Mouse (Mus musculus) kidney, postnatal 36 days (tissue): ENCODE measurements around the gene Gm49388.
"Not testable (repeated sequence)": the region's sequence is repeated elsewhere in the genome, so short reads cannot be mapped to it uniquely, and the experiment has no call there.

Experiments
- DNase-seq, 2 experiments: peaks; one replicate each; pipeline ENCODE4 v3.0.0; 2021 to 2022; ENCODE audit warnings: mixed read lengths in 2 of 2

The Gm49388 gene

DNA sequence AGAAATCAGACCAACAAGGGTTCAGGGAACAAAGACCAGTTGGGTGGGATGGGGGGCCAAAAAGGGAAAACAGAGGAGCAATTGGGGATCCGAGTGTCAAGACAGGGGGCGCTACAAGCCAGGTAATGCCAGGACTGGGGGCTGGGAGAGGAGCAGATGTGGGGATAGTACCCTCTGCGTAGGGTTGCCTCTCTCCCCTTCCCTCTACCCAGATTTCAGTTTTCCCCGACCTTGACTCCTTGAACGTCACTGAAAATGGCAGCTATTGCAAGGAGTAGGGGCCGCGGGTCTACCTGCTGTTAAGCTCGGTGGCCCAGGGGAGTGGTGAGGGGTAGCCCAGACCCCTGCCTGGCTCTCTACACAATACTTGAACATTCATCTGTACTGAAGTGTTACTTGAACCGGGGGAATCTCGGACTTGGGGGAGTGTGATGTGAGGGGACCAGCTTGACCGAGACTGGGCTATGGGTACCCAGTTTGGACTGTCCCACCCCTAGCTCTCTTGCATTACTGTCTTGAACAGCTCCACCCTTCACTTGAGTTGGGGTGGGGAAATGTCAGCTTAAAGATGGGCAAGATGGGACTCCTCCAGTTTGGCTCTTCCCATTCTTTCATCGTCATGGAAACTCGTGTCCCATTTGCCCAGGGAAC lies 16.9 kb upstream of the Gm49388 start:
- DNase-seq, result peak in 1 of 2 experiments; percentile 47

DNA sequence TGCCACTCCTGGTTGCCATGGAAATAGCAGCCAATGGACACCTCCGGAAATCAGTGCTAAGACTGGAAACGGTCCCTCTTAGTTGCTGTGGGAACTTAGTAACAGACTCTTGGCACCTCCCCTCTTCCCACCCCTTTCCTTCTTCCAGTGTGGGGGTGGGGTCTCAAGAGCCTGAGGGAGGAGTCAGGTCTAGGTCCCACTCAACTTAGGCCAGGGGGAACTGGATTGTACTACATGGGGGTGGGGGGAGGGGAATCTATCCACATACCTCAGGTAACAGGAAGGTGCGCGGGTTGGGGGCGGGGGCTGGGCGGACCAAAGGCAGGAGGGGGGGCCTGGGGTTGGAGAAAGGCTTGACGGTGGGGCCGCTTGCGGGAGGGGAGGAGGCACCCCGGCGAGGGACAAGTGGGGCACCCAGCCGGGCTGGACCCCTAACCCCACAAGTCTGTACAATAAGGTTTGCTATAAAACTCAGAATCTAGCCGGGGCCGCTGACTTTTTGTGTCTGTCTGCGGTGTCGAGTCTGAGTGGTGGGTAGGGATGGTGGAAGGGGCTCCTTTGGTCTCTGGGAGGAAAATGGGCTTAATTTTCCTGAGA lies 16.3 kb upstream of the Gm49388 start:
- DNase-seq, result peak; percentile 96 to 99

DNA sequence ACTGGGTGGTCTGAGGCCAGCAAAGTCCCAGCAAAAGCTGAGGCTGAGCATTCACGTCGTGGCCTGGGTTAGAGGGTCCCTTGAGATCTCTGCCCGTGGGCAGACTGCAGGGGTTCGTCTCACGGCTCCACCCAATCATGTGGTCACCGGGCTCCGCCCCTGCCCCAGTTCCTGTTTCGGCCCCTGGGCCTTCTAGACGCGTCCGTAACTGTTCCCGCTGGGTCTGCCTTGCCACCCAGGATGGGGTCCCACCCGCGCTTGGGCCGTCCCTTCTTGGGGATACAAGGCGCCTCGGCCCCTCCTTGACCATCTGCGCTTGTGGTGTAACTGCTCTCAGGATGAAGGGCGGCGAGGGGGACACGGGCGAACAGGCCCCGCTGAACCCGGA lies 15.8 kb upstream of the Gm49388 start, which contains the start of gene Orai3:
Gene Orai3, plus strand, starts transcription at position 165 of the 388 bp plus-strand sequence.
- DNase-seq, result peak; percentile 92 to 95

DNA sequence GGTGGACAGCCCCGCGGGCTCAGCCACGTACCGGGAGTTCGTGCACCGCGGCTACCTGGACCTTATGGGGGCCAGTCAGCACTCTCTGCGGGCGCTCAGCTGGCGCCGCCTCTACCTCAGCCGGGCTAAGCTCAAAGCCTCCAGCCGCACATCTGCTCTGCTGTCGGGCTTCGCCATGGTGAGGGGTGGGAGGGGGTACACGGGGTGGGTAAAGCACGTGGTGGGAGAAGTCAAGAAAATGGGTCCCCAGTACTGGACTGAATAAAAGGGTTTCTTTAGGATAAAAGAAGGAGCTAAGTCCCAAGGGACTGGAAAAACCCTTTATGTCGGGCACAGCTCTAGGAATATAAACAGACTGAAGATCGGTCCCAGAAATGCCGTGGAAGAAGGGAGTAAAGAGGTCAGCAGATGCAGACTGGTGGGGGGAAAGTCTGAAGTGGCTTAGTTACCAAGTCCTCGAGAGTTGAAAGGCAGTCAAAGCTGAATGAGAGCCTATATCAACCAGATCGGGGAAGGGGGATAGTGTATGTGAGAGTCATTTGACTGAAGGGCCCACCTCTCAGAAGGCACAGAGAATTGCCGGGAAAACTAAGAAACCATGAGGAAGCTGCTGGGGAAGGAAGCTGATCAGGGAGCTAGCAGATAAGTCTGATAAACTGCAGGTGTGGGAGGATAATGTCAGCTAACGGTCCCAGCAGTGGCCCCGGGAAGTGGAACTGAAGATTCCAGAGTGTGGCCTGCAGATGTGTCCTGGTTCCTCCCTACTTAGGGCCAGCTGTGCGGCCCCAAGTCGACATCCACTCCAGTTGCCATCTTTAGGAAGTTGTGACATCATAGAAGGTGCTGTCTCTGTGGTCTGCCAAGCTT lies 15.1 kb upstream of the Gm49388 start:
- DNase-seq, result peak in 1 of 2 experiments; percentile 9

DNA sequence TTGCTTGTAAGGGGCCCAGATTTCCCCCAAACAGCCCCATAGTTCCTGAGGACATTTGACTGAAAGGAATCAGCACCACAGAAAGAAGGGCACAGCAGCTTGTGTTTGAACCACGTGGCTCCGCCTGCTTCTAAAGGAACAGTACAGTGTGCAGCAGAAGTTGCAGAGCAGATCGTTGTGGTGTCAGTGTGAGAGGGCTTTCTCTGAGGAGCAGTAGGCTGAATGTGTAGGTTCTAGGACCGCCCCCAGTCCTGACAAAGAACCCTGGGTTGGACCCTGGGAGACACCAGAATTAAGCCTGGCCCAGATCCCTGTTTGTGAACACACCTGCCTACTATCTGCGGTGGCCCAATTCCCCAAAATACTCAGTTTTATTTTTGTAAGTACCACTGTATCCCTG lies 14.1 kb upstream of the Gm49388 start:
- DNase-seq, result no peak

DNA sequence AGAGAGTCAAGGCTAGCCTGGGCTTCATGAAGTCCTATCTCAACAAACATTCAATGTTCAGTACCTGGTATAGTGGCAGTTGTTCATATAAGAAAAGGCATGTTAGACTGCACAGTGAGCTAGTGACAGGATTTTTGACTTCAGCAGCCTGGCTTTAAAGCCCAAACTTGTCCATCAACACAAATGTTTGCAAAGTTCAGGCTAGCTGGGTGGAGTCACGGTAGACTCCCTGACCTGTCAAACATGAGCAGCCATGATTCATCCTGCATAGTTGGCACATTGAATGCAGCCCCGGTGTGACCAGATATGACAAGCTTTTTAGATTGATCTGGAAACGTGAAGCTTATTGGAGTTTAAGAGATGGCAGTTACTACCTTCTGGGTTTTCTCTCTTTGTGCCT lies 13.3 kb upstream of the Gm49388 start:
- DNase-seq, result no peak

DNA sequence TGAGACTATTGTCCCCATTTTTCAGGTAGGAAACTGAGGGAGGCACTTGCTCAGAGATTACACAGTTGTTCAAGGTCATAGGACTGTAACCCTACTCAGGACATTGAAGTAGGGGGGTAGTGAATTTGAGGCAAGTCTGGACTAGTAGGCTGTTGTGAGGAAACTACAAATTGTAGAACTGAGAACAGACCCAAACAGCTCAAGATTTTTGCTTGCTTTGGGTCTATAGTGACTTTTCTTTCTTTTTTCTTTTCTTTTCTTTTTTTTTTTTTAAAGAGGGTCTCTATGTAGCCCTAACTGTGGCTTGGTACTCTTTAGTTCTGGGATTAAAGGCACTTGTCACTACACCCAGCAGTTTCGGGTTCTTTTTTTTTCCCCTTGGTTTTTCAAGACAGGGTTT lies 12.9 kb upstream of the Gm49388 start:
- no peak for DNase-seq

DNA sequence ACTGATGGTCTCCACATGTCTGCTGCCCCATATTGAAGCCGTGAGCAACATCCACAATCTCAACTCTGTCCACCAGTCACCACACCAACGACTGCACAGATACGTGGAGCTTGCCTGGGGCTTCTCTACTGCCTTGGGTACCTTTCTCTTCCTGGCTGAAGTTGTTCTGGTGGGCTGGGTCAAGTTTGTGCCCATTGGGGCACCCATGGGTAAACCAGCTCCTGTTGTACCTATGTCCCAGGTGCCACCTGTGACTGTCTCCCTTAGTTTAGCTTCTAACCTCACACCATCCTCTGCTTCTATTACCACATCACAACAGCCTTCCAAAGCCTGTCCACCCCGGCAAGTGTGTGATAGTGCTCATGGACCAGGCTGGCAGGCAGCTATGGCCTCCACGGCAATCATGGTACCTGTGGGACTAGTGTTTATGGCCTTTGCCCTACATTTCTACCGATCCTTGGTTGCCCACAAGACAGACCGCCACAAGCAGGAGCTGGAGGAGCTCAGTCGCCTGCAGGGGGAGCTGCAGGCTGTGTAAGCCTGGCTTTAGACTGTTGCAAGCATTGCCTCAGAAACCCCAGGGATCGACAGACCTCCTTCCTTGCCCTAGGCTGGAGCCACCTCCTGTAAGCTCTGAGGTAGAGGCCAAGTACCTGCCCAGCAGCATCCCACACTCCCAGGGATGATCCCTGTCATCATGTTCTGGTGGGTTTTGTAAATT lies 11.6 kb upstream of the Gm49388 start:
- DNase-seq, result peak; percentile 72 to 86

DNA sequence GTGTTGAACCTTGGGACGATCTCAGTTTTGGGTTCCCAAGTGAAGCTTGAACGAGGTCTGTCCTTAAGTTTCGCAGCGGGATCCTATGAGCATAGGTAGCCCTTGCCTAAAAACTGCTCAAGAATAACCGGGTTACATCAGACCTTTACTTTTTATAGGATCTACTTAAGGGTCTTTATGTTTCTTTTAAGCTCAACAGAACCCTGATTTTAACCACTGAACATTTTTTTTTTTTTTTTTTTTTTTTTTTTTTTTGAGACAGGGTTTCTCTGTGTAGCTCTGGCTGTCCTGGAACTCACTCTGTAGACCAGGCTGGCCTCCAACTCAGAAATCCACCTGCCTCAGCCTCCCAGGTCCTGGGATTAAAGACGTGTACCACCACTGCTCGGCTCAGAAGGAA lies 9.6 kb upstream of the Gm49388 start:
- DNase-seq, result not testable (repeated sequence)

DNA sequence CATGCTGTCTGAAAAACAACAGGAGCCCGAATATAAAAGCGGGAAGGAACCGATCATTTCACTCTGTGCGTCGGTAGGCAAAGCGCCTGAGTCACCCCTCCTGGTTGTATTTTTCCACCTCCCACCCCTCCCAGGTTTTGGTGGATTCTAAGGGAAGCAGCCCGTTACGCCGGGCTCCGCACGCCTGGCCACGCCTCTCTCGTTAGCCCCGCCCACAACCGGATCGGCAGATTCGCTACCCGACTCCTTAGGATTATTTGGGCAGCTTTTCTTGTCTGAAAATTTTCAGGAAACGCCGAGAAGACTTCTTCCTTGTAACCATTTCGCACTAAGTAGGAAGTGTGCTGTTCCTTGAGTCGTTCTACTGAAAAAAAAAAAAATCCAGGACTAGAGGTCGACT lies 9.0 kb upstream of the Gm49388 start, which contains the start of gene Setd1a:
Gene Setd1a, plus strand, starts transcription at position 245 of the 400 bp plus-strand sequence.
- DNase-seq, result peak; percentile 87 to 96

DNA sequence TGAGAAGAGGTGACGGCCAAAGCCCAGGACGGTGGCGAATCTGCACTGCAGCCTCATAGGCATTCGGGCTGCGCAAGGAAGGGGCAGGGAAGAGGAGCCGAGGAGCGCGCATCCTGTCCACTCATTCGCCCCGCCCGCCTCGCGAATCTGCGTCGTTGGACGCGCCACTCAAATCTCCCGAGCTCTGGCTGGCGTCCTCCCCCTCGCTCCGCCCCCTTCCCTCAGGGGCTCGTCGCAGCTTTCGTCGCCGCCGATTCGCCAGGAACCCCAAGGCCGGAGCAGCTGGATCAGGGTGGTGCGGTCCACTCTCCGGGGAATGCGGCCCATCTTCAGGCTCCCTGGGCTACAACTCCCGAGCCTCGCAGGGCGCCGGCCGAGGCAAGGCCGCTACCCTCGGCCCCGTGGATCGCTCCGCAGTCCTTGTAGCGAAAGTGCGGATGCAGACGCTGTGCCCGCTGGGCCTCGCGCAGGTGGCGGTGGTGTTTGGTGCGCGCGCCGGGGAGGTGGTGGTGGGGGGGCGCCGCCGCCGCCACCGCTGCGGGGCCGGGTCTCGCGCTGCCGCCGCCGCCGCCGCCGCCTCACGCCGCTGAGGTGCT lies 8.4 kb upstream of the Gm49388 start:
- DNase-seq, result peak; percentile 98 to 99

DNA sequence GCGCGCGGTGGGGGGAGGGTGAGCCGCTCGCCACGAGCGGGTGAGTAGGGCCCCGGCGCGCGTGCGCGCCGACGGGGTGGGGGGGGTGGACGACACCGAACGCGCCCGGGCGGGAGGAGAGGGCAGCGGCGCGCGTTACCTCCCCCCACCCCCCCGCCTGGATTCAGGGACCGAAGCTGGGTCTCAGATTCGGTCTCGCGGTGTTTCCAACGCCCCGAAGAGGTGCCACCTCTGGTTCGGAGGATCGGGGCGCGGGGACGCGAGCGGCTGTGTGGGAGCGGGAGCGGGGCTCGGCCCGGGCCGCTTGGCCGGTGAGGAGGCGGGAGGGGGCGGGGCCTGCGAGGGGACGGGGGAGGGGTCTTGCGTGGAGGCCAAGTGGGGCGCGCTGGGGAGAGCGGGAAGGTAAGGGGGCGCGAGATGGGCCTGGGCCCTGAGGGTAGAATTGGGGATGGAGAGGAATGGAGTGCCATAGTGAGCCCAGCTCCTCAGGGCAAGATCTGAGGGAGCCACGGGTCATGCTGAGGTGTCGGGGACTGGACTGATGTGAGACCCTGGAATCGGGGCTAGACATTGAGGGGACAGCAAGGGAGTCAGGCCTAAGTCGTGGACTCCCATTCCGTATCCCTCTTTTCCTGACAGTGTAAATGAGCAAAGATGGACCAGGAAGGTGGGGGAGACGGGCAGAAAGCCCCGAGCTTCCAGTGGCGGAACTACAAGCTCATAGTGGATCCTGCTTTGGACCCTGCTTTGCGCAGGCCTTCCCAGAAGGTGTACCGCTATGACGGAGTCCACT lies 7.7 kb upstream of the Gm49388 start:
- peak; percentile 48 to 81 for DNase-seq

DNA sequence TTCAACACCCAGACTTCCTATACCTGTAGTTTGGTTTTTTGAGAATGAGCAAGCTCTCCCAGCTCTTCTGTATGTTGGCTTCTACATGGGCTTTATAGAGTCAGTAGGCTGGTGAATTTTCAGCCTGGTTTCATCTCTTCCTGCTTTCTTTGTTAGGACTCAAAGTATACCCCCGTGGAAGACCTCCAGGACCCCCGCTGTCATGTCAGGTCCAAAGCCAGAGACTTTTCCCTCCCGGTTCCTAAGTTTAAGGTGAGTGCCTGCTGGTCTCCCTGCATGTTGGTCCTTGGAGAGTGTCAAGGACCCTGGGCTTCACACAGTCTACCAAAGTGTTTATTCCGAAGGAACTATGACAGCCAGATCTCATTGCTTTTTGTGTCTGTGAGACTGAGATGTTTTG lies 7.1 kb upstream of the Gm49388 start:
- no peak for DNase-seq

DNA sequence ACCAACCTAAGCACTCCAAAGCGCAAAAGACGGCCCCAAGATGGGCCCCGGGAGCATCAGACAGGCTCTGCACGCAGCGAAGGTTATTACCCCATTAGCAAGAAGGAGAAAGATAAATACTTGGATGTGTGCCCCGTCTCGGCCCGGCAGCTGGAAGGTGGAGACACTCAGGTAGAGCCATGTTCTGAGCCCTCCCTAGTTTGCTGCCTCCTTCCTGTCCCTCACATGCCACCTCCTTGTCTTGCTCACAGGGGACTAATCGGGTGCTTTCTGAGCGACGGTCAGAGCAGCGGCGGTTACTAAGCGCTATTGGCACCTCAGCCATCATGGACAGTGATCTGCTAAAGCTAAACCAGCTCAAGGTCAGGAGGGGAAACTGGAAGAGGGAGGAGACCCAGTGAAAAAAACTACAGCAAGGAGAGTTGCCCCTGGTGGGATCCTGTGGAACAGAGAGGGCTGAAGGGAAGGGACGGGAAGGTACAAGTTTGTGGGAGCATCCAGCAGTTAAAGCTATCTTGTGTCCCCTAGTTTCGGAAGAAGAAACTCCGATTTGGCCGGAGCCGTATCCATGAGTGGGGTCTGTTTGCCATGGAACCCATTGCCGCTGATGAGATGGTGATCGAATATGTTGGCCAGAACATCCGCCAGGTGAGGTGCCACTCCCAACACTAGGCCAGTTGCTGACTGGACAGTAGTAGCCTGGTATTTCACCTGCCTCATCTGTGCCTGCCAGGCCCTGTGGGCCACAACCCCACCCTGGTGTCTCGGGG lies 11.9 kb downstream of the Gm49388 start:
- DNase-seq, result no peak

DNA sequence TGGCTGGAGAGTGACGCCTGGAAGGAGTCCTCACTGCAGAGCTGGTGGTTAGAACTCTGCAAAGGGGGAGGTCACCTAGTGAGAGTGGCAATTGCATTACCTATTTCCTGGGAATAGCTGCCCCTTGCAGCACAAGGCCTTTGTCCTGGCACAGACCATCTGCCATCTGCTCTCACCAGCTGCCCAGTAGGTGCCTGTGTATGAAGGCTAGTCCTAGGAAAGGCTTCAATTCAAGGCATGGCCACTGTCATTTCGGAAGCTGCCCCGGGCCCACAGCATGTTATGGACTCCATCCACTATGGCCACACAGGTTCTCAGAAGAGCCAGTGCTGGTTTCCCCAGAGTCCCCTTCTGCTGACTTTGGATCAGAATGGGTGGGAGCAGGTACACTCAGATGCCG lies 13.2 kb downstream of the Gm49388 start:
- no peak for DNase-seq

DNA sequence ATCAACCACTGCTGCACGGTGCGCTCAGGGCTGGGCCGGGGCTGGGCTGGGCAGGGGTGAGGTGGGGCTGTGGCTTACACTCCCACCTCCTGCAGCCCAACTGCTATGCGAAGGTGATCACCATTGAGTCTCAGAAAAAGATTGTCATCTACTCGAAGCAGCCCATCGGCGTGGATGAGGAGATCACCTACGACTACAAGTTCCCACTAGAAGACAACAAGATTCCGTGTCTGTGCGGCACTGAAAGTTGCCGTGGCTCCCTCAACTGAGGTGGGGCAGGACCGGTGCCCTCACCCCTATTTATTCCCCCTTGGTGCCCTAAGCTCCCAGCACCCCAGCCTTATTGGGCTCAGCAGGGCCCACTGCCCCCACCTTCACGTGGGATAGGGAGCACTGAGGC lies 13.8 kb downstream of the Gm49388 start:
- DNase-seq, result no peak

DNA sequence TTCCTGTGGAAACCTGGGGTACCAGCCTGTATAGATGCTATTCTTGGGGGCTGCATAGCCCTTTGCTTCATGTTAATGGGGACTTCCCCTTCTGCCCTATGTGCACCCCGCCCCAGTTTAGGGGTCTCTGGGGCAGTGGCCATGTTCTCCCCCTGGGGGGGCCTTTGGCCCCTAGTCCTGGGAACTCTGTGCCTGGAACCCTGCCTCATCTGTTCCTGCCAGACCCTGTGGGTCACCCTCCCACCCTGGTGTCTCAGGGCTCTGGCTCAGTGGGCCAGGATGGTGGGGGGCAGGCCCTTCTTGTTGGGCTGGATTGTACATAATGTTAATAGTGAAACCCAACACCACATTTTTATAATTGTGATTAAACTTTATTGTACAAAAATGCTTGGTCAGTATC lies 14.3 kb downstream of the Gm49388 start:
- DNase-seq, result no peak

DNA sequence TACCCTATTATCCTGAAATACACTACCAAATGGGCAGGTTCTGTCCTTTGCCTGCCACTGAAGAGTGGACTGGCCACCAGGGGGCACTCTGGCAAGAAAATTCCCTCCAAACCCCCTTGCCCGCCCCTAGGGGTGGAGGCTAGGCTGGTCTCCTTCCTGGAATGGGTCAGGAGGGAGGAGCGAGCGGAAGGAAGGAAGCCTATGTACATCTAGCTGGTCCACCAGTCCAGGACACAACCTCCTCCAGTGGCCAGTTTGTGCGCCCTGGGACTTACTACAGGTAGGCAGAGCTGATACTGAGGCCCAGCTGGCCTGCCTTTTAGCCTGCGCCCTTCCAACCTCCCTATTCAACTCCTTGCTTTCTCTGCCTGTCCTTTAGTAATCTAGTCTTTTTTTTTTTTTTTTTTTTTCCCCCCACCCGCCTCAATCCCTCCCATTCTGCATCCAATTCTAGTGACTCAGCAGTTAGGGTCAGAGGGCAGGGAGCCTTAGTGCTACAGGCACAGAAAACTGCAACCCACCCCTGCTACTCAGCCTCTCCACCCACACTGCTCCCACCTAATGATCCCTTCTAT lies 15.1 kb downstream of the Gm49388 start, which contains the start of gene Hsd3b7:
Gene Hsd3b7, plus strand, starts transcription at position 170 of the 575 bp plus-strand sequence.
- peak; percentile 95 to 98 for DNase-seq

DNA sequence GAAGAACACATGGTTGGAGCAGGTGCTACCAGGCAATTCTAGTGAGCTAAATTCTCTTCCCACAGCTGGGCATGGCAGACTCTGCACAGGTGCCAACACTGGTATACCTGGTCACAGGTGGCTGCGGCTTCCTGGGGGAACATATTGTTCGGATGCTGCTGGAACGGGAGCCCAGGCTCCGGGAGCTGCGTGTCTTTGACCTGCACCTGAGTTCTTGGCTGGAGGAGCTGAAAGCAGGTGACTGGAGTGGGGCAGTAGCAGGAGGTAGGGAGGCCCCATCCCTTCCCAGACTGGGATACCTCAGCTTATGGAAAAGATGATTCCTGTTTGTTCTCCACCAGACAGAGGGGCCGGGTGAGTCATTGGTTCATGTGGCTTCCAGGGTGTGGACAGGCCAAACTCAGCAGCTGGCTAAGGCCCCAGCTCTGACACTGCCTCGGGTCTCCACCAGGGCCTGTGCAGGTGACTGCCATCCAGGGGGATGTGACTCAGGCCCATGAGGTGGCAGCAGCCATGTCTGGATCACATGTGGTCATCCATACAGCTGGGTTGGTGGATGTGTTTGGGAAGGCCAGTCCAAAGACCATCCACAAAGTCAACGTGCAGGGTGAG lies 15.7 kb downstream of the Gm49388 start:
- DNase-seq, result no peak

DNA sequence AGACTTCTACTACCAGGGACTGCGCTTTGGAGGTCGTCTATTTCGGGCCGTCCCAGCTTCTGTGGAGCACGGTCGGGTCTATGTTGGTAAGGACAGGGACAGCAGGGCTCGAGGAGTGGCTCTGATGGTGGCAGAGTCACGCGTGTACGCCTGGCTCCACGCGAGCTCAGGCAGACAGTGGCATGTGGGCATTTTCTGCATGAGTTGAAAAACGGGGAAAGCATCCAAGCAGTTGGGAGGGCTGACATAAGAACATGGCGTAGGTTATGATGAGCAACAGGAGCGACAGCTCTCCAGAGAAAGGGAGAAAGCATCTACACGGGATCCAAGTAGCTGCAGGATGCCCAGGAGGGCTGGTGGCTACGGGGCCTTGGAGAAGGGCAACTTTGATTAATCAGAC lies 16.9 kb downstream of the Gm49388 start:
- DNase-seq, result no peak
